Comparison of ENCODE assay signal across 26 mouse cellular contexts in the genomic region with DNA sequence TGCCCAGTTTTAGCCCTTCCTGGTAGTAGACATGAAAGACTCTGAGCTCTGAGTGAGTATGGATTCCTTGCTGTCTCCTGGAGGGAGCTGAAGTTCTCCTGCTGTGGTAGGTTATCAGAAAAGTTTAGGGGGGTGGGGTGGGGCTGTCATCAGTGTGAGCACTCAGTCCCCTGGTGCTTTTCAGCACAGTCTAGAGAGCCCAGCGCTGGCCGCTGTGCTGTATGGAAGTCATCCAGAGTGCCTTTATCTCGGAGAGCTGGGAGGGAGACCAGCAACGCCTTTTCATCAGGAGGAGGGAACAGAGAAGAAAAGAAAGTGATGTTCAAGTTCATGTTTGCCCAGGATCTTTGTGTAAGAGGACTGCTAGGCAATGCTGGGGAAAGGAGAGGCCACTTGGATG.
DNase-seq lines count a peak whose midpoint lies in the region; ATAC-seq and TF ChIP-seq lines count a peak whose summit lies in the region.
"Had no signal": no experiment of that assay in that cellular context is flagged by ENCODE, and none has a peak within 500 bp of the region (broad histone marks: within the 10 kb centered on the region; RNA-seq: fewer than 3 reads in every experiment).

No protein-coding gene starts in this region.

- H3K36me3 ChIP-seq in forebrain, embryonic 10.5 days (replicated peaks): no peaks in the 10 kb centered on the region
- H3K36me3 ChIP-seq in forebrain, embryonic 14.5 days (ENCODE audit: control insufficient read depth, insufficient read depth, low read length): no peaks in the 10 kb centered on the region
- no peaks in the 10 kb centered on the region for H3K36me3 ChIP-seq in limb, embryonic 14.5 days (ENCODE audit: control insufficient read depth, insufficient read depth, low read length)
- H3K36me3 ChIP-seq: limb, embryonic 15.5 days; lung, embryonic 15.5 days had no signal

- H3K4me2 ChIP-seq in forebrain, embryonic 14.5 days (ENCODE audit: low read length): no peak overlapping the region
- H3K4me2 ChIP-seq in limb, embryonic 14.5 days (replicated peaks; ENCODE audit: low read depth, low read length, severe bottlenecking): no peak overlapping the region
- H3K4me2 ChIP-seq: limb, embryonic 15.5 days; lung, embryonic 15.5 days had no signal

- no peak for DNase-seq in forebrain, embryonic 10.5 days (ENCODE audit: extremely low spot score, low spot score)
- no peak for DNase-seq in forebrain, embryonic 14.5 days (ENCODE audit: low spot score)
- DNase-seq in heart, adult 9 months (ENCODE audit: low spot score in 2 of 2): peak; percentile 20 to 35
- peak; percentile 25 to 39 for DNase-seq in heart, postnatal 14 days
- no peak for DNase-seq in limb, embryonic 14.5 days (ENCODE audit: low spot score)
- no peak for DNase-seq in left cerebral cortex, adult 8-10 months (ENCODE audit: low spot score in 2 of 2)
- no peak for DNase-seq in adrenal gland, postnatal 10 days
- DNase-seq: adrenal gland, postnatal 14 days; cerebellum, postnatal 25 days; embryo, embryonic 11 days; gastrocnemius, postnatal 14 days; kidney, postnatal 25 days; layer of hippocampus, postnatal 36 days; right cerebral cortex, adult 18-20 months; right cerebral cortex, postnatal 4 days; thymus, adult 18-20 months had no signal

- ATAC-seq in forebrain, embryonic 14.5 days: no peak
- no peak for ATAC-seq in limb, embryonic 14.5 days (ENCODE audit: low FRiP score, low read depth)
- ATAC-seq in inflammation-experienced regulatory T-cells, adult 6 months: no peak
- ATAC-seq: hindbrain, postnatal 0 days; intestine, postnatal 0 days; midbrain, embryonic 16.5 days had no signal

- intact Hi-C loops in heart, postnatal 14 days (cut with DNase I): no loop called here

- H3K9ac ChIP-seq in forebrain, embryonic 14.5 days (ENCODE audit: low read length): no peak overlapping the region
- no peak overlapping the region for H3K9ac ChIP-seq in limb, embryonic 14.5 days (ENCODE audit: low read depth, low read length, severe bottlenecking)
- H3K9ac ChIP-seq: limb, embryonic 15.5 days; liver, embryonic 14.5 days; lung, embryonic 15.5 days had no signal

- H3K4me1 ChIP-seq in forebrain, embryonic 10.5 days: peaks cover 28% of the 10 kb centered on the region
- H3K4me1 ChIP-seq in forebrain, embryonic 14.5 days (ENCODE audit: control insufficient read depth, insufficient read depth, low read length): no peaks in the 10 kb centered on the region
- peaks cover 26% of the 10 kb centered on the region for H3K4me1 ChIP-seq in limb, embryonic 14.5 days (ENCODE audit: control insufficient read depth, insufficient read depth, low read length)
- H3K4me1 ChIP-seq: lung, embryonic 15.5 days had no signal

- TF ChIP-seq POLR2A in limb, embryonic 14.5 days (IDR thresholded peaks at IDR 0.05; ENCODE audit: borderline replicate concordance, extremely low read depth, insufficient read depth, insufficient read length): no peak

- no peak overlapping the region for H3K4me3 ChIP-seq in forebrain, embryonic 10.5 days
- H3K4me3 ChIP-seq in forebrain, embryonic 14.5 days (ENCODE audit: low read depth, low read length): no peak overlapping the region
- no peak overlapping the region for H3K4me3 ChIP-seq in limb, embryonic 14.5 days (replicated peaks; ENCODE audit: low read length)
- H3K4me3 ChIP-seq: heart, adult 2 months; limb, embryonic 15.5 days; lung, embryonic 15.5 days; myocyte had no signal

- H3K27me3 ChIP-seq in forebrain, embryonic 10.5 days (ENCODE audit: poor library complexity, severe bottlenecking): no peaks in the 10 kb centered on the region
- no peaks in the 10 kb centered on the region for H3K27me3 ChIP-seq in forebrain, embryonic 14.5 days (replicated peaks; ENCODE audit: control insufficient read depth, insufficient read depth, low read length)
- no peaks in the 10 kb centered on the region for H3K27me3 ChIP-seq in limb, embryonic 14.5 days (ENCODE audit: control insufficient read depth, insufficient read depth, low read length)
- H3K27me3 ChIP-seq: lung, embryonic 15.5 days had no signal

- peak overlapping the region; percentile 83; the same call in 1 of the 2 replicates for H3K27ac ChIP-seq in forebrain, embryonic 10.5 days
- no peak overlapping the region for H3K27ac ChIP-seq in forebrain, embryonic 14.5 days (ENCODE audit: low read depth, low read length)
- 0 out of 2 replicates have a peak overlapping the region, but pooled peaks have one; percentile 35 for H3K27ac ChIP-seq in limb, embryonic 14.5 days (replicated peaks; ENCODE audit: low read depth, low read length)
- H3K27ac ChIP-seq: heart, adult 2 months; hindbrain, postnatal 0 days; limb, embryonic 15.5 days; liver, embryonic 14.5 days; lung, embryonic 15.5 days; macrophage had no signal

- 76% methylated on average over 4 of the region's 4 CpGs for WGBS in forebrain, embryonic 10.5 days
- WGBS in forebrain, embryonic 14.5 days: 48% methylated on average over 4 of the region's 4 CpGs
- WGBS in limb, embryonic 14.5 days: 76% methylated on average over 4 of the region's 4 CpGs

- H3K9me3 ChIP-seq in forebrain, embryonic 10.5 days: no peaks in the 10 kb centered on the region
- H3K9me3 ChIP-seq in forebrain, embryonic 14.5 days (replicated peaks; ENCODE audit: control insufficient read depth, low read length): no peaks in the 10 kb centered on the region
- H3K9me3 ChIP-seq in limb, embryonic 14.5 days (ENCODE audit: control insufficient read depth, low read length): no peaks in the 10 kb centered on the region
- H3K9me3 ChIP-seq: limb, embryonic 15.5 days; lung, embryonic 15.5 days had no signal

Comparison
In these comparisons a context has a peak if more than half of its experiments do, and no peak if none do; other contexts are left out.
1. DNase-seq: peak in heart, adult 9 months (2 of 2) and heart, postnatal 14 days (2 of 2); none in forebrain, embryonic 10.5 days (single experiment), forebrain, embryonic 14.5 days (single experiment), limb, embryonic 14.5 days (single experiment), left cerebral cortex, adult 8-10 months (0 of 2) and adrenal gland, postnatal 10 days (single experiment).